Mouse (Mus musculus) kidney, adult 2 months (tissue): ENCODE measurements at regions not wholly inside any gene's neighbourhood (a gene's known extent, or its start where the extent isn't known, plus 50 kb on each side); places are given as distances from the start of the nearest gene placed in this dataset.

ENCODE experiments used
- CTCF ChIP-seq: fragments of 200-500 bp; conservative IDR thresholded peaks from 2 replicates; pipeline ENCODE4 v1.5.1; 2011; ENCODE audit warnings: low read depth, mild to moderate bottlenecking, control low read depth, low read length, moderate library complexity, mixed read lengths; ENCODE audit not compliant: insufficient read depth, insufficient read length
- POLR2A ChIP-seq: fragments of 200-500 bp; IDR thresholded peaks from one replicate; pipeline ENCODE4 v1.6.1; 2011; ENCODE audit warnings: low read depth, low read length, control low read depth

GRCm38 (mm10) chr10:15297257-15297656 is 579.2 kb upstream of the Gje1 start:
- TF ChIP-seq CTCF (no peak), POLR2A (no peak)
